Mouse (Mus musculus) cerebellum, adult 2 months (tissue): Measurements from ENCODE around the gene Trim65. TPM values are rescaled to one million over a fixed set of nuclear protein-coding genes. Genes with fewer than 3 reads are reported as not detected.

Experiments used
- DNase-seq, 2 experiments: peaks; one replicate each; pipeline ENCODE4 v3.0.0; 2021
- H3K27ac ChIP-seq: fragments of 200-500 bp; 2 replicates; pipeline ENCODE4 v1.5.1; 2012; ENCODE audit warnings: low read length, control low read depth, inconsistent platforms; ENCODE audit not compliant: insufficient read depth
- H3K27me3 ChIP-seq: fragments of 200-500 bp; 2 replicates; pipeline ENCODE4 v1.6.1; 2012; ENCODE audit warnings: inconsistent platforms, mild to moderate bottlenecking, low read length, moderate library complexity; ENCODE audit not compliant: control insufficient read depth, insufficient read depth
- H3K4me1 ChIP-seq: fragments of 200-500 bp; 2 replicates; pipeline ENCODE4 v1.6.1; 2011; ENCODE audit warnings: low read length; ENCODE audit not compliant: control insufficient read depth, insufficient read depth
- H3K4me3 ChIP-seq: fragments of 200-500 bp; replicated peaks from 2 replicates; pipeline ENCODE3; 2011; ENCODE audit warnings: mild to moderate bottlenecking, low read depth, low read length, control low read depth; ENCODE audit not compliant: insufficient read depth
- CTCF ChIP-seq: fragments of 200-500 bp; IDR thresholded peaks from 2 replicates; pipeline ENCODE4 v1.5.1; 2011; ENCODE audit warnings: low read depth, mild to moderate bottlenecking, control low read depth, low read length, moderate library complexity, borderline replicate concordance; ENCODE audit not compliant: insufficient read depth
- POLR2A ChIP-seq: fragments of 200-500 bp; IDR thresholded peaks from 2 replicates; pipeline ENCODE4 v1.6.1; 2011; ENCODE audit warnings: low read length, control low read depth, borderline replicate concordance; ENCODE audit not compliant: insufficient read depth
- WGBS: fragments of 180-500 bp; shearing (Covaris S2); methylation state at CpG from one replicate; pipeline ENCODE4 v1.1.7; 2018; 5-methylcytosine and 5-hydroxymethylcytosine counted together
- polyA plus RNA-seq: library from polyadenylated mRNA; depleted of rRNA; stranded (reverse); fragments of >200 nt; gene quantifications from 2 replicates; pipeline ENCODE4 v1.2.3, GENCODE M21; 2012

Gene Trim65
- polyA plus RNA-seq, 1 experiment: 7.9 TPM

DNA sequence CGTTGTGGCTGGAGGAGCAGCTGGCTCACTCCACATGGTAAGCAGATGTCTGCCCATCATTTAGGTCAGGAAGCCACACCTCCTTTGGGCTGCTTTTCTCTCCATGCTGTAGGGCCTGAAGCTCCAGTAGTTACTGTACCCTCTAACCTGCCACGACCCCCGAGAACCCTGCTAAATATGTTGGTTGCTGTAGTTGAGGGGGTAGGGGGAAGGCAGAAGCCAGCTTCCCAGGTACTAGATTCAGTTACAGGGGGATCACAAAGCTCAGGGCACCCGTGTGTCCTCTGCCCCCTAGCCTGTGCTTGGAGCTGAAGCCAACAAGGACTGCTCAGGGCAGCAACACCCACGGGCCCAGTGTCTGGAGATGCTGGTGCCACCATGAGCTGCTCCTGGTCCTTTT lies 2.6 kb upstream of the Trim65 start:
- WGBS: 51% methylated on average over 5 of the region's 5 CpGs
- no peak overlapping the region for H3K27ac ChIP-seq

DNA sequence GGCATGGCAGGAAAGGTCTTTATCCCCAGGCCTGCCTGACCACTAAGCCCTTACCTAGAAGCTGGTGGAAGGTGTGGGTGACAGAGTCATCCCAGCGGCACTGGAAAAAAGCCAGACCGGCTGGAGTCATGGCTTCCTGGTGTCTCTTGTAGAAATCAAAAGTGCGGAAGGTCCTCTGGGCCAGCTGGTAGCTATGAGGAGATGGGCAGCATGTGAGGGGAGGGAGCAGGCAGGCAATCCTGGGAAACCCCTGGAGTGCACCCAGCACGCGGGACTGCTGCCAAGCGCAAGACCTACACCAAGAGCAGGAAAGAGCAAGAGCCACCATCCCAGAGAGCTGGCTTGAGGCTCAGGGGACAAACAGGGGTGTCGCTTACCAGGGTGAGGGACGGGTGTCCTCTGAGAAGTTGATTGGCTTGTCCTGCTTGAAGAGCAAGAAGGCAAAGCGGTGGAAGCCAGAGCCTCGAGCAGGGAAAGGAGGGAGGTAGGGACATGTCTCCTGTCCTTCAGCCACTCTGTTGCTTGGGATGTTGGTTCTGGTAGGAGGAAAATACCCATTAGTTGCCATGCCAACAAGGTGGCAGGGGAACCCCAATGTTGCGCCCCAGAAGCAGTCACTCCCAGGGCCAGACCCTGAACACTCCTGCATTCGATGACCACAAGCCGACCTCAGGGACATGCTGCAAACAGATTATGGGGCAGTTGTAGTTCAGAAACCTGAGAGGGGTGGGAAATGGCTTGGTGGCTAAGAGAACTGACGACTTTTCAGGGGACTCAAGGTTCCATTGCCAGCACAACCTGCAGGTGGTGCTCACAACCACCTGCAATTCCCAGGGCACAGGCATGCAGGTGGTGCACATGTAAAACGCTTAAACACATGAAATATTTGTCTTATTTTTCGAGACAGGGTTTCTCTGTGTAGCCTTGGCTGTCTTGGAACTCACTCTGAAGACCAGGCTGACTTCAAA lies 1.7 kb upstream of the Trim65 start:
- Histone ChIP-seq H3K4me1 (peaks cover 21% of the 10 kb centered on the region), H3K27ac (no peak overlapping the region), H3K27me3 (no peaks in the 10 kb centered on the region), H3K4me3 (no peak overlapping the region)
- no peak for TF ChIP-seq POLR2A
- TF ChIP-seq CTCF: peak; percentile 37; the same call in 1 of the 2 replicates
- DNase-seq: peak in 1 of 2 experiments; percentile 41
- WGBS: 56% methylated on average over 16 of the region's 16 CpGs

More for the DNA sequence above, 2.6 kb upstream of the Trim65 start:
- H3K4me3 ChIP-seq: no peak overlapping the region
- H3K27me3 ChIP-seq: no peaks in the 10 kb centered on the region
- peaks cover 16% of the 10 kb centered on the region for H3K4me1 ChIP-seq
- DNase-seq: peak in 1 of 2 experiments; percentile 14
- no peak for TF ChIP-seq CTCF
- TF ChIP-seq POLR2A: no peak

DNA sequence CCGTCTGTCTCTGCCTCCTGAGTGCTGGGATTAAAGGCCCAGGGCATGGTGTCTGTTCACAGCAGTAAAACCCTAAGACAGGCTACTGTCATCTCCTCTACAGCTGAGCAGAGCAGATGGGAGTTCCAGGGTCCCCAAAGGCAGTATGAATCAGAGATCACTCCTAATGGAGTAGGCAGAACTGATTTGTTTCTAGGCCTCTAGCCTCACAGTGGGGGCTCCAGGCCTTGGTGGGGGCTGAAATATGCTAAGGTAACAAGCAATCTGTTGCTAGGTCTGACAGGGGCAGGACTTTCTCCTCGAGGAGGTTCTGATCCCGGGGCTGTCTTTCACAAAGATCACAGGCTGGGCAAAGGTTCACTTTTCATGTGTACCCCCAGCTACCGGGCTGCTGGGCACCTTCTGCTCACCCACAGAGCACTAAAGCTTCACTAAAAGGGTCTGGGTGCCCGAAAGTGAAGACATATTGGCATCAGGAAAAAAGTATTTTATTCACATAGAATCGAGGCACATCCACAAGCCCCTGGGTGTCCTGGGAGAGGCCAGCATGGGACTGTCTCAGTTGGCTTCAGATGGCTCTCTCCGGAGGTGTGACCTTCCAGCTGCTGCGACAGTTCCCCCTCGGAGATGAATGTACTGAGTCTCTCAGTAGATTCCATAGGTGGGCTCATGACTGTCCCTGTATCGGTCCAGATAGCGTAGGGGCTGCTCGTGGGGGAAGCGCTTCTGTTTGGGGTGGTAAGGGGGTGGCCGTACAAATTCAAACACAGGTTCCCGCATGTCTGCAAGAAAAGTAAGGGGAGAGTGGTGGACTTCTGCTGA lies 632 bp upstream of the Trim65 start:
- Histone ChIP-seq H3K27me3 (no peaks in the 10 kb centered on the region), H3K27ac (peak overlapping the region; percentile 72; the same call in 1 of the 2 replicates), H3K4me3 (peak overlapping the region; percentile 61), H3K4me1 (peaks cover 21% of the 10 kb centered on the region)
- WGBS: 72% methylated on average over 15 of the region's 15 CpGs
- peak in 1 of 2 experiments; percentile 40 for DNase-seq
- TF ChIP-seq POLR2A (no peak), CTCF (no peak)

DNA sequence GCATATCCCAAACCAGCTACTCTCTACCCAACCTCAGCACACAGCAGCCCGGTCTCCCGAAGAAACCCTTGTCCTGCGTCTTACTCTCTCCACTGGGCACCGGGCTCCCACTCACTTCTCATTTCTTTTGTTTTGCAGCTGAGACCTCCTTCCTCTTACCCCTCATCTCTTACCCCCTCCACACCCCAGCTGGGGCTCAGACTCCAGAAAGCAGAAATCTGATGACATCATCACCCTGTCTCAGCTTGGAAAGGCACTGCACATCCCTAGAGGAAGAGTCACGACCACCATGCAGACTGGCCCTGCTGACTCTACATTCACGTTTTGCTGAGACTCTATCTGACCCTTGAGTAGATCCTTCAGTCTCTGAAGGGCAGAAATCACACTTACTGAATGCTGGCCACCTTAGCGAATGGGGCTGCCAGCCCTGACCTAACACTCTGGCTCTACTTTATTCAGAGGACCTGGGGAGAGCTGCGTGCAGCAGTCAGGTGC lies 888 bp downstream of the Trim65 start:
- H3K27me3 ChIP-seq: no peaks in the 10 kb centered on the region
- no peak for DNase-seq
- 29% methylated on average over 8 of the region's 8 CpGs for WGBS
- peaks cover 21% of the 10 kb centered on the region for H3K4me1 ChIP-seq
- H3K27ac ChIP-seq: peak overlapping the region; percentile 72
- TF ChIP-seq POLR2A (no peak), CTCF (no peak)
- peak overlapping the region; percentile 61 for H3K4me3 ChIP-seq

DNA sequence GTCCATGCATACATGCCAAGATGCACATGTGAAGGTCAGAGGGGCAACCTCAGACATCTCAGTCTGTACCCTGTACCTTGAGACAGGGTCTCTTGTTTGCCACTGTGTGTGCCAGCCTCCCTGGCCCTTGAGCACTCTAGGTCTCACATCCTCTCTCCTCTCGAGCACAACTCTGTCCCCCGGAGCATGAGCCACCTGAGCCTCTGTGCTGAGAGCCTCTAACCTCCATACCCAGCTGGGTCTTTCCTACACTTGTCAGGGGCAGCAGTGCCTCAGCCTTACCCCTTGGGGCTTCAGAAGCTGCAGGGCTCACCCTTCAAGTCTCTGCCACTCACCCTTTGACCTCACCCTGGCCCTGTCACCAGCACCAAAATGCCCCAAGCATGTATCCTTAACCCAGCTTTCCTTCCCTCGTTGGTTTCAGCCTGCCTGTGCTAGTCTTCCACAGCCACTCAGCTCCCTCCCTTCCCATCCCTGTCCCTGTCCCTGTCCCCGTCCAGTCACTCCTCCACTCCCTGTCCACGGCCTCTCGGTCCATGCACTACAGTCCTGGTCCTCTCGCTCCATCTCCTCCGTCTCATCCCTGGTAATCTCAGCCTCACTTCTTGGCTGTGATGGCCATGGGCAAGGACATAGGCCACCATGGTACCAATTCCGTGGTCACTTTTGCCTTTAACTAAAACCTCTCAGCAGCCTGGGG lies 1.7 kb downstream of the Trim65 start:
- WGBS: 73% methylated on average over 9 of the region's 9 CpGs
- TF ChIP-seq CTCF (no peak), POLR2A (no peak)
- DNase-seq: peak; percentile 9 to 26
- H3K4me1 ChIP-seq: peaks cover 21% of the 10 kb centered on the region
- H3K27me3 ChIP-seq: no peaks in the 10 kb centered on the region
- no peak overlapping the region for H3K27ac ChIP-seq
- H3K4me3 ChIP-seq: no peak overlapping the region

DNA sequence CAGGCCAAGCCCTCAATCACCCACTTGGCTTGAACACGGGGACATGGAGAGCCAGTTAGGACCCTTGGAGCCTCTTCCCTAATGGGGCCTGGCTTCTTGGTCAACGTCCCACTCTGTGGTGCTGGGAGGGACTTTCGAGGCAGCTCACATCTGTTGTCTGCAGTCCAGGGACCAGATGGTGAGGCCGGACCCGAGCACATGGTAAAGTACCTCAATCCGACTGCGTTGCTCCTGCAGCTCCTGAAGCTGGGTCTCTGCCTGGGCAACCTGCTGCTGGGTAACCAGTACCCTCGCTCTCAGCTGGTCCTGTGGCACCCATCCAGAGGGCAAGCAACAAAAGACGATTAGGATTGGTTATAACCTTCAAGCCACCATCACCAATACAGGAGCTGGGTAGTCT lies 2.9 kb downstream of the Trim65 start:
- DNase-seq: peak; percentile 18 to 28
- 19% methylated on average over 9 of the region's 9 CpGs for WGBS
- Histone ChIP-seq H3K4me3 (no peak overlapping the region), H3K4me1 (peaks cover 18% of the 10 kb centered on the region), H3K27ac (no peak overlapping the region), H3K27me3 (no peaks in the 10 kb centered on the region)
- TF ChIP-seq POLR2A: no peak
- no peak for TF ChIP-seq CTCF
